Mouse (Mus musculus) B cell, adult 2 months (primary cell): Measurements from ENCODE around the gene Hnrnpul2.
A peak's percentile ranks its signal among the peaks of the same experiment; 100 is the strongest.
"Not testable (repeated sequence)": the region's sequence is repeated elsewhere in the genome, so short reads cannot be mapped to it uniquely, and the experiment has no call there.

ENCODE experiments used
- DNase-seq, 2 experiments: peaks; one replicate each; pipeline ENCODE4 v3.0.0; 2022

The Hnrnpul2 gene

DNA sequence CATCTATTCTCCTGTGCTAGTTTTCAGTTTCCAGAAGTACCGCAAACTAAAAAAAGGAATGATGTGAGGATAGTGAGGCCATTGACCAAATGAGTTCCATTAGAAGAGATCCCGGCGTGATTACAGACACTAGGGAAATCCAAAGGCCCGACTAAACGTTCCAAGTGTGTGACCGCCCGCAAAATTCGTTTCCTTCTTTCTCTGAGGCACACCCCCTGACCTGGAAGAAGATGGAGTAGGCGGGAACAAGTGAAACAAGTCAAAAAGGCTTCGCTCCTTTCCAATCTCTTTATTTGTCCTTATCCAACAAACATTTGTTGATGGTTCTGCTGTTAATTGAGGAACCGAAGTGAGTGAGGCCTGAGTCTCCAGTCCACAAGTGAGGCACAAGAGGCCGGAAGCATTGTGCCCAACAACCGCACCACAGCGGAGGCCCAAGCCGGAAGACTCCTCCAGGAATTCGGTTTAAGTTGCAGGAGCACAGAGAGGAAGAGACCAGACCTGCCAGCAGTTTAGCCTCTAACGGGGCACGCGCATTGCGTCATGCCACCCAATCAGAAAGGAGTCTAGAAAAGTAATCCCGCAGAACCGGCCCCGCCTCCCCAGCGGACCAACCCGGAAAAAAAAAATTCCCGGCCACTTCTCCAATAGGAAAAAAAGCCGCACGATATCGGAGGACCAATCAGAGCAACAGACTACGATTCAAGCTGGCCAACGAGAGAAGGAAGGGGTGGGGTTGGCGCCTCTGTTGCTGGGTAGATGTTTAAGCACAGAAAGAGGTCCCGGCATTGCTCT, 812 bp upstream of the Hnrnpul2 start, which contains the start of gene Ttc9c:
Ttc9c (minus strand) TSS at position 533 of the 795 bp plus-strand sequence.
- DNase-seq, result peak in 1 of 2 experiments; percentile 88

DNA sequence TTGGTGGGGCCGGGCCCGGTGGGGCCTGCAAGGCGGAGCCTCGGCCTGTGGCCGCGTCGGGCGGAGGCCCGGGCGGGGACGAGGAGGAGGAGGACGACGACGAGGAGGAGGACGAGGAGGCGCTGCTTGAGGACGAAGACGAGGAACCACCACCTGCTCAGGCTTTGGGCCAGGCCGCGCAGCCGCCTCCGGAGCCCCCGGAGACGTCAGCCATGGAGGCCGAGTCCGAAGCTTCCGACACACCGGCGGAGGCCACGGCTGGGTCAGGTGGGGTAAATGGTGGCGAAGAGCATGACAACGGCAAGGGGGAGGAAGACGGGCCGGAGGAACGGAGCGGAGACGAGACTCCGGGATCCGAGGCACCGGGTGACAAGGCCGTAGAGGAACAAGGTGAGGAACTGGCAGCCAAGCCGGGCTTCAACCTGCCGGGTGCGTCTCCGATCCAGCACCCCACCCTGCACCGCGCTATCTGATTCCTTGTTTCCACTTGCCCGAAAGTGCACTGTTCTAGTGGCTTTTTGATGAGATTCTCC, 680 bp downstream of the Hnrnpul2 start:
- no peak for DNase-seq

DNA sequence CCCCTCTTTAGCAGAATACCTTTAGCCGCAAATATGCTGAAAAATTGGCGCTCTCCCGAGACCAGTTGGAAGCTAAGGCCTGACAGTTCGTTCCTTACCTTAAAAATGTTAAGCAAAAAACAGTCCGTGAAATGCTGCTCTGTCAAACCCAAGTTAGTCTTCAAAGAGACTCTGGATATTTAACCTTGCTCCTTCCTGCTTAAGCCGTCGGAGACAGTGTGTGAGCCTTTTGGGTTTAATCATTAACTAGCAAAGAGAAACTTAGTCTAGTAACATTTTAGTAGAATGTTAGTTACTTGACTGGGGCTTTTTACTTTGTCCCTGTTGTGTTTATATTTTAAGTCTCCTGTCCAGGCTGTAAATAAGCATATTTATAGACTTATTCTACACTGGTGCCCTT, 1.3 kb downstream of the Hnrnpul2 start:
- DNase-seq, result no peak

DNA sequence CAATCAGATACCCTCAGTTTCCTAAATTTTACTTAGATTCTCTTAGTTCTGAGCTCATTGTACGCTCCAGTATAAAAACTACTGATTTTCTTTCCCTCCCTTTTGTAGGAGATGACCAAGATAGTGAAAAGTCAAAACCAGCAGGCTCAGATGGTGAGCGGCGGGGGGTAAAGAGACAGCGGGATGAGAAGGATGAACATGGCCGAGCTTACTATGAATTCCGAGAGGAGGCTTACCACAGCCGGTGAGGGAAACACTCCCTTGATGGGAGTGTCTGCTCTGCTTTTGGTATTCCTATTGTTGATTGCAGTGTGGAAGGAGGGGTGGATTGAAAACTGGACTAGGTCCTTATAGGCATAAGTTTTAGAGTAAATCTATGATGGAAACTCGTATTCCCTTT, 2.9 kb downstream of the Hnrnpul2 start:
- DNase-seq, result no peak

DNA sequence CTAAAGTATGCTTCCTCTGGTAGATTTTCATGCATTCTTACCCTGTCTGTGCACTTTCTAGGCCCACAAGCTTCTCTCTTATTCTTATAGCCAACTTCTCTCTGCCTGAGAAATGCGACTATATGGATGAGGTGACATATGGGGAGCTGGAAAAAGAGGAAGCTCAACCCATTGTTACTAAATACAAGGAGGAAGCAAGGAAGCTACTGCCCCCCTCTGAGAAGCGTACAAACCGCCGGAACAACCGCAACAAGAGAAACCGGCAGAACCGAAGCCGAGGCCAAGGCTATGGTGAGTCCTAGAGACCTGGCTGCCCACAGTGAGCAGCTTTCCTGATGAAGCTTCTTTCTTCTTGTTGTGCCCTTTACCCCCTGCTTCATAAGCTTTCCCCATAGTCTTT, 9.8 kb downstream of the Hnrnpul2 start, which contains the start of gene AC129217.1:
AC129217.1 (plus strand) TSS at position 114 of the 400 bp plus-strand sequence.
- DNase-seq, result no peak

DNA sequence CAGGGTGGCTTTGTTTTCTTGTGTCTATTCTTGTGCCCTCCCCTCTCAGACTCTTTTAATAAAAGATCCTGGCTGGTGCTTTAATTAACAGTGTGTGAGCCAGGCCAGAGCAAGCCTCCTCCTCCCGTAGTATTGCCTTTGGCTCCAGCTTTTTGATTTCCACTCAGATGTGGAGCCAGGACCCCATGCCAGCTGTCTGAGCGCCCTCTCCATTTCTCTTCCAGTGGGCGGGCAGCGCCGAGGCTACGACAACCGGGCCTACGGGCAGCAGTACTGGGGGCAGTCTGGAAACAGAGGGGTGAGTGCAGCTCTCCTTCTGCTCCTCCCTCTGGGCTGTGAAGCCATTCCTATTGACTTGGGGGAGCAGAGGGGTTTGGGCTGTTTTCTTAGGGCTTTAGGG, 10.9 kb downstream of the Hnrnpul2 start:
- DNase-seq, result no peak

DNA sequence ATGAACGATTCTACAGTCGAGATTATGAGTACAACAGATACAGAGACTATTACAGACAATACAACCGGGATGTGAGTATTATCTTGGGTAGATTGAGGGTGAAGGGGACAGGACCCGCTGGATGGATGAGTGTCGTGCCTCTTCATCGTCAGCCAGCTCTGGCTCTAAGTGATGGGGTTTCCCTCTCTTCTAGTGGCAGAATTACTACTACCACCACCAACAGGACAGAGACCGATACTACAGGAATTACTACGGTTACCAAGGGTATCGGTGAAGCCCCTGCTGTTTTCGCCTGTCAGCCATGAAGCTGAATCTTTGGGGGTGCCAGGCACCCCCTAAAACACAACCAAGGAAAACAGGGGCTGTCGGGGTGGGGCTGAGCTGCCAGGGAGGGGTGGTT, 11.5 kb downstream of the Hnrnpul2 start:
- DNase-seq, result no peak

DNA sequence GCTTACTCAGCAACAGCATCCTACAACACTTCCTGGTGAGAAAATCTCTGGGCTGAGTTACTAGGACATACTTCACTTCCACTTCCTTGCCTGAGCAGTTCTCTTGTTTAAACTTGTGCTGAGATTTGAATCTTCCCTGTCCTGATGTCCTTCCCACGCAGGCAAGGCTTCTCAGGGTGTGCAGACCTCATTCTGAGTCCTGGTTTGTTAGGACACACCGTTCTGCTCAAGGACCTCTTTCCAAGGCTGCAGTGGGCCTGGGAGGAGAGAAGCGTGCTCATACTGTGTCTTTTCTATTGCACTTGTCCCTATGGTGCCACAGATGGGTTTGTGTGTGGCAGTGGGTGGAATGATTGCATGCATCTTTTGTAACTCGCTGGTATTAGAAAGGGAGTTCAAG, 13.2 kb downstream of the Hnrnpul2 start:
- DNase-seq, result no peak

DNA sequence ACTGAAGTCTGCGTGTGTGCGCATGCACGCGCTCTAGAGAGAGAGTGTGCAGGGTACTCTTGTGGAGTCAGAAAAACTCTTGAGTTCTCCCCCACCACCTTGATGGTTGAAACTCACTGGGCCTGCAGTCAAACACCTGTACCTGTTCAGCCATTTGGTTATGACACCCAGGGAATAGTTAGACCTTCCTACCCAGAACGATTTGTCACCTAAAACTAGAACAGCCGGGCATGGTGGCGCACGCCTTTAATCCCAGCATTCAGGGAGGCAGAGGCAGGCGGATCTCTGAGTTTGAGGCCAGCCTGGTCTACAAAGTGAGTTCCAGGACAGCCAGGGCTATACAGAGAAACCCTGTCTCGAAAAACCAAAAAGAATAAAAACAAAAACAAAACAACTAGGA, 16.5 kb downstream of the Hnrnpul2 start:
- not testable (repeated sequence) for DNase-seq

DNA sequence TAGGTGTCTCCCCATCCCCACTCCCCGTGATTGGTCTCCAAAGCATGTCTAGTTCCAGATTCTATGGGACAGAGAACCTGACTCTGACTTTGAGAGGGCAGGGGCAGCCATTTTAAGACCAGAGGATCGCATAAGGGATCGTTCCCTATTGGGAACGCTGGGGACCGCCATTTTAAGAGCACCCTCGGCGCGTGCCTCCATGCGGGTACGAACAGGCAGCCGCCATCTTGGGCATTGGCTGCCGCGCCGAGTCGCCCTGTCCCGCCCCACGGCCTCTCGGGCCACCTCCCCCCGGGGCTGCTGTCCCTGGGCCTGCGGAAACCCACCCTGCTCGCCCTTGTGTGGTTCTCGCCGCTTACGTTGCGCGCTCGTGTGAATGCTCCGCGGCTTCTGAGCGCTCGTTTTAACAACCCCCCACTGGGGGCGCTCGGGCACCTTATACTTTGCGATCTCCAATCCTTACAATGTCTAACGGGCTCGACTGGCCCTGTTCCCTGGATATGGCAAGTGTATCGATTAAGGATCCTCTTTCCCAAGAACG, 17.5 kb downstream of the Hnrnpul2 start, which contains the start of gene Bscl2:
Bscl2 (plus strand) TSS at position 217 of the 541 bp plus-strand sequence.
- DNase-seq, result peak; percentile 87 to 89

DNA sequence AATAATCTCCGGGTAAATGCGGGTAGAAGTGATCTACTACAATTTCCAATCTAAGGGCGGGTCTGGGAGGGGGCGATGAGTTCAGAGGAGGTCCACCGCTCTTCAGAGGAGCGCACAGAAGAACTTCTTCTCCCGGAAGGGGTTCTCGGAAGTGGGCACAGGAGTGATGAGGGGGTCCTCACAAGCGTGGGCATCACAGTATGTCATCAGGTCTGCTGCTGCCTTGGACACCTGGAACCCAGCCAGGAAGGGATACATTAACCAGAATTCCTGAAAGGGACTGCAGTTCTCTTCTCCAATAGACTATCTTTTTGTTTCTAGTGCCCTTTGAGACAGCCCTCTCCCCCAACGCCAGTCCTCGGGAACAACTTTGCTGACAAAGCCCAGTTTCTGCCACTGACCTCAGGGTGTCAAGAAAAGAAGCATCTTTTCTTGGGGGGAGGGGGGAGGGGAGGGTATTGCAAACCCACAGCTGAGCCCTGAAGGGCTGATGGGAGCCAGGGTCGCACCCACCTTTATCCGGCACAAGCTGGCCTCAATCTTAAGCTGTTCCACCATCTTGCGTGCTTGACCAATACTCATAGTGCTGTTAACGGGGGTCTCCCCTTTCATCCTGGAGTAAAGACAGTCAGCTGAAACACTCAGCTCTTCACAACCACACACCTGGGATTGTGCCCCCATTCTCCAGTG, 18.4 kb downstream of the Hnrnpul2 start:
- peak in 1 of 2 experiments; percentile 36 for DNase-seq

DNA sequence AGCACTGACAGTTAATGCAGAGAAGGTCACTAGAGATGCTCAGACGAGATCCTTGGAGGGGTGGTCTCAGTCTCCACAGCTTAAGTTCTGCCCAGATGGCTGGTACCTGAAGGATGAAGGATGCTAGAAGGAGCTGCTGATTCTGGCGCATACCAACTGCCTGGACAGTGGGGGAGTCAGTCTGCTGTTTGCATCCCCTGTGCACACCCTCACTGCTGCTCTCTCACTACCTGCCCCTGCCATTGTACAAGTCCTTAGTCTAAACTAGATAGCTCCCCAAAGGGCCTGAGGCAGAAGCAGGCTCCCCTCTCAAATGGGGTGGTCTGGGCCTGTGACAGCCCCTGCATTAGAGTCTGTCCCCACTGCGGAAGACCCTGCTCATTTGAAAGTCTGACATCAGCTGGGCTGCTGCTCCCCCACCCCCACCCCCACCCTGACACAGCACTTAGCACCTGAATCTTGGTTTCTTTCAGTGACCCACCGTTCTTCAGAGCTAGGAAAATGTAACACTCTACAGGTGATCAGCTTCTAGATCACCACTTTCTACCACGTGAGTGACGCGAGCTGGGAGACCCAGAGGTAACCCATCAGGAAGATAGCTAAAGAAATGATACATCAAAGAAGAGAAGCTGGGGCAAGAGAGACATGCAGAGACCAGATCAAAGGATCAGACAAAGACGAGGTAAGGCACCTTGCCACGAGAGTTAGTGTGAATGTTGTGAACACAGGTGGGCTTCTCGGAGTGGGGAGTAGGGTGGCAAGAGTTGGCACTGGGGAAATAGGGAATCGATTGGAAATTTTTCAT, 19.5 kb downstream of the Hnrnpul2 start, which contains the start of gene Gng3:
Gng3 (minus strand) TSS at position 92 of the 805 bp plus-strand sequence.
- DNase-seq, result no peak

DNA sequence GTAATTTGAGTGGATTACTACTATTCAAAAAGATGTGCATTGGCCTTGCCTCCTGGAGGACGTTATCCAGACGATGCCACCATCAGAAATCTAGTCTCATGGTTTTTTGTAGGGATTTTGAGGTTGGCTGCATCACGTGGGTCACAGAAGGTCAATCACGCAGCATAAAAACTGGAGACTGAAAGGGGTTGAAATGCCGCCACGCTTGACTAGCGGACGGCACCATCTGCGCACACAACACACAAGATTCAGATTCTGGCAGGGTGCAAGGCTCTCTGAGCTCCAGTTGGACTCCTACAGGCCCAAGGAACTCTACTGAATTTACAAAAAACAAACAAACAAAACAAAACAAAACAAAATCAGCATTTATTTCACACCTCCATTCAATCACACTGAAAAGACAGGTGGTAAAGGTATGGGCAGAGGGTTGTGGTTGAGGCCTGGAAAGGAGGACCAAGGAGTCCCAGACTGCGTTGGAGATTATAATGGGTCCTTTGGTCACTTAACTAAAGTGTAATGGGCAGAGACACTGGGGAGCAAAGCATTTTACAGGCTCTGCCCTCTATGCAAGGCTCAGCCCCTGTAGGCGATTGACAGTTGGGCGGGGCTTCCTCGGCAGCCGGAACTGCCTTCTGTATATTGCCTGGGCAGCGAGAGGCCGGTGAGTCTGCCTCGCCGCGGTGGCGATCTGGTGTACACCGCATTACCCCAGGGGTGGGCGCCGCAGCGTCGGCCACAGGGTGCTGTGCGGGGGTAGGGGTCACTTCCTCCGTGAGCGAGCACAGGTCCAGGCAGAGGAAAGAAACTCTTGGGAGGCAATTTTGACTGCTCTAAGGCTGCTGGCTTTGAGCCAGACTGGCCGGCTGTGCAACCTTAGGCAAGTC, 20.3 kb downstream of the Hnrnpul2 start:
- peak; percentile 60 to 65 for DNase-seq

DNA sequence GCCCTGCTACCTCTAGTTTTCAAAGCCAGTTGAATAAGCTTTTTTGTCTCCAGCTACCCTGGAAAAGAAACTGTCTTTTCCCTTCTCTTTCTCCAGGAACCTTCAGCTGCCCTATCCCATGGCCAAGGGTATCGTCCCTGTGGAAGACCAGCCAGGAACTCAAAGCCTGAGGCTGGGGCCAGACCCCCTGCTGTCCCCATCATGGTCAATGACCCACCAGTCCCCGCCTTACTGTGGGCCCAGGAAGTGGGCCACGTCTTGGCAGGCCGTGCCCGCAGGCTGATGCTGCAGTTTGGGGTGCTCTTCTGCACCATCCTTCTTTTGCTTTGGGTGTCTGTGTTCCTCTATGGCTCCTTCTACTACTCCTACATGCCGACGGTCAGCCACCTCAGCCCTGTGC, 21.2 kb downstream of the Hnrnpul2 start:
- DNase-seq, result no peak

DNA sequence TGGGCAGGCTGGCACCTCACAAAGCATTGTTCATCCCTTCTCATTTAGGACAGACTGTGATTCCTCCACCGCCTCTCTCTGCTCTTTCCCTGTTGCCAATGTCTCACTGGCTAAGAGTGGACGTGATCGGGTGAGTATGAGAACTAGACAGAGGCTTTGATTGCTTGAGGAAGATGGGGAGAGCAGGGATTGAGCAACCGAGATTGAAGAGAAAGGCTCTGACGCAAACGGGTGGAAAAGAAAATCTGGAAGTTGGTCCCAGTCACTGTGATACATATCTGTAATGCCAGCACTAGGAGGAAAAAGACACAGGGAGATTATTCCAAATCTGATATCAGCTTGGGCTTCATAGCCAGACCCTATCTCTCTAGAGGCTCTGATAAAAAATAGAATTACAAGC, 23.2 kb downstream of the Hnrnpul2 start:
- no peak for DNase-seq

DNA sequence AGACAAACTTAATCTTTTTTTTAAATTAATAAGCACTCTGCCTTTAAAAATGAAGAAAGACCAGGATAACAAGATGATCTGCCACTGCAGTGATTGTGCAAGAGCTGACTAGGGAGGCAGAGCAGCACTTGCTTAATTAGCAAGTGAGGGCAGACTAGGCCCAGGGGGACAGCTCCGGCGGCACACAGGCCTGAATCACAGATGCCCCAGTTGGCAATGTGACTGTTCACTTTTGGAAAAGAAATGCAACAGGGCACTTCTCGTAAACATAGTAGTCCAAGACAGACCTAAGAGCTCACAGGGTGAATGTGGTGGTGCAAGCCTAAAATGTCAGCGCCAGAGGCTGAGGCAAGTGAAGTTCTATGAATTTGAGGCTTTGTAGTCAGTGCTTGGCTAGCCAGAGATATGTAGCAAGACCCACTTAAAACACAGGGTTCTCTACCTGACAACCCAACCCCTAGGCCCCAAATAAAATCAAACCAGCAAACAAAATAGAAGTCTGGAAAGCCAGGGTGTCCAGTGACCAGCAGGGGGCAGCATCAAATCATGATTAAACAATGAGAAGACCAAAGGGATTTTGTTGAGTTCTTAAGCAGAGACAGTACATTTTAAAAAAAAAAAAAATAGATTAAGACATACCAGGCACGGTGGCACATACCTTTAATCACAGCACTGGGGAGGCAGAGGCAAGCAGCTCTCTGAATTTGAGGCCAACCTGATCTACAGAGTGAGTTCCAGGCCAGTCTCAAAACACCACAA, 24.7 kb downstream of the Hnrnpul2 start:
- peak; percentile 90 to 91 for DNase-seq

DNA sequence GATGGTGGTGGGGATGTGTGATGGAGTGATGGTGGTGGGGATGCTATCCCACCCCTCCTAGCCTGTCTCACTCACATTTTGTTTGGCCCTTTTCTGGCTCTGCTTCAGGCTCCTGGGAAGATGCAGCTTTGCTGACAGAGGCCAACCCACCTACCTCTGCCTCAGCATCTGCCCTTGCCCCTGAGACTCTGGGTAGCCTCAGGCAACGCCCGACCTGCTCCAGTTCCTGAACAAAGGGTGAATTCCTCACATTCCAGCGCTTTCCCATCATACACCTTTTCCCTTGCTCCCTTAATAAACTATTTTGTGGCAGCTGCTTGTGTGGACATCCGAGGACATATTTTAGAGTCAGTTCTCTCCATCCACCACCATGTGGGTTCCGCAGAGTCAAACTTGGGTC, 28.5 kb downstream of the Hnrnpul2 start:
- DNase-seq, result no peak

DNA sequence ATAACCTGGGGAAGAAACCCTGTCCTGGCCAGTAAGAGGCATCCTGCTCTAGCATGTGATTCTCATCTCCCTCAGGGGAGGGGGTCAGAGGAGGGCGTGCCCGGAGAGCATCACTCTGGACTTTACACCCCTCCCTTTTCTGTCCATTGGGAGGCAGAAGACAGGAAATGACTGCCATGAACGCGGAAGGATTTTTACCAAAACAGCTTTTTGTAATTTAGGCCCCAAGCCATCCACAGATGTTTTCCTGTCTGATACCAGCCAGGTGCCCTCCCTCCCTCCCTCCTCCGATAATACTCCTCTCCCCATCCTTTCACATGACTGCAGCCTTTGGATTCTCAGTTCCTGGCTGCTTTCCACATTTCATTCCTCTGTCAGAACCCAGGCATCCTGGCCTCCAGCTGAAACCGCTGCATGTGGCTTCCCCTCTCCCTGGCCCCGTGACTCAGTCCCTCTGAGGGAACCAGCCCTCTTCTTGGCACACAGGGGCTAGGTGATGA, 30.6 kb downstream of the Hnrnpul2 start, which contains the start of gene Lrrn4cl:
Lrrn4cl (plus strand) TSS at position 367 of the 500 bp plus-strand sequence.
- no peak for DNase-seq

DNA sequence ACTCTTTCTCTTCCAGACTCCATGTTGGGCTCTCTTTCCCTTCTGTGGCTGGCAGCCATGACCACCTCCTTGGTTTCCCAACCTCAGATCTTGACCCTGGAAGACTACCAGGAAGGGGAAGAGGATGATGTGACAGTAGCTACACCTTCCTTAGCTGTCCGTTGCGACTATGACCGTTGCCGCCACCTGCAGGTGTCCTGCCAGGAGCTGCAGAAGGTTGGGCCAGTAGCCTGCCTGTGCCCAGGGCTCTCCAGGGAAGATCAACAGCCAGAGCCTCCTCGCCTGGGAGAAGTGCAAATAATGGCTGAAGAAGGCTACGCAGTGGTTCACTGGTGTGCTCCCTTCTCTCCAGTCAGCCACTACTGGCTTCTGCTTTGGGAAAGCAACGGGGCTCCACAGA, 31.8 kb downstream of the Hnrnpul2 start:
- no peak for DNase-seq

DNA sequence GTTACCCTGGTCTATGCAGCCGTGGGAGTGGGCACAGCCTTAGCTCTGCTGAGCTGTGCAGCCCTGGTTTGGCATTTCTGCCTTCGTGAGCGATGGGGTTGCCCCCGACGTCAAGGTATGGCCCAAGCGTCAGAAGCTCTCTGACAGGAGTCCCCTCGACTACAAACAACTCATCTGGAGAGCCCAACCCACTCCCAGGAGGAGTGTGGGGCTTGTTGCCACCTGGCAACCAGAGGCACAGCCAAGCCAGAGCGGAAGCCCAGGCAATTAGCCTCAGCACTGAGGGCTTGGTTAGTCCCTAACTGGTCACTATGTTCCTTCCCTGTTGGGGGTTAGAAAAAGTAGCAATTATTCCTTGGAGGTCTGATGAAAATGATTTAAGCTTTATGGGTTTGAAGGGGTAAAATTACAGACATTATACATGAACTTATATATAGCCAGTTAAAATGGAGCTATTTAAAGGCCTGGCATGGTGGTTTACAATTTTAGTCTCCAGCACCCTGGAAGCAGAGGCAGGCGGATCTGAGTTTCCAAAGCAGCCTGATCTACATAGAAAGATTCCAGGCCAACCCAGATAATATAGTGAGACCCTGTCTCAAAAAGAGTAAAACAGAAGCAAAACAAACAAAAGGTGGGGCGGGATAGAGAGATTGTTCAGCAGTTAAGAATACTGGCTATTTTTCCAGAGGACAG, 32.6 kb downstream of the Hnrnpul2 start:
- DNase-seq, result no peak
